Mouse (Mus musculus) brain, adult 2 months (tissue): ENCODE measurements around the gene Ganc.

ENCODE experiments used
- DNase-seq: peaks from one replicate; pipeline ENCODE4 v3.0.0; 2011; ENCODE audit warnings: low read depth, low spot score

The Ganc gene

DNA sequence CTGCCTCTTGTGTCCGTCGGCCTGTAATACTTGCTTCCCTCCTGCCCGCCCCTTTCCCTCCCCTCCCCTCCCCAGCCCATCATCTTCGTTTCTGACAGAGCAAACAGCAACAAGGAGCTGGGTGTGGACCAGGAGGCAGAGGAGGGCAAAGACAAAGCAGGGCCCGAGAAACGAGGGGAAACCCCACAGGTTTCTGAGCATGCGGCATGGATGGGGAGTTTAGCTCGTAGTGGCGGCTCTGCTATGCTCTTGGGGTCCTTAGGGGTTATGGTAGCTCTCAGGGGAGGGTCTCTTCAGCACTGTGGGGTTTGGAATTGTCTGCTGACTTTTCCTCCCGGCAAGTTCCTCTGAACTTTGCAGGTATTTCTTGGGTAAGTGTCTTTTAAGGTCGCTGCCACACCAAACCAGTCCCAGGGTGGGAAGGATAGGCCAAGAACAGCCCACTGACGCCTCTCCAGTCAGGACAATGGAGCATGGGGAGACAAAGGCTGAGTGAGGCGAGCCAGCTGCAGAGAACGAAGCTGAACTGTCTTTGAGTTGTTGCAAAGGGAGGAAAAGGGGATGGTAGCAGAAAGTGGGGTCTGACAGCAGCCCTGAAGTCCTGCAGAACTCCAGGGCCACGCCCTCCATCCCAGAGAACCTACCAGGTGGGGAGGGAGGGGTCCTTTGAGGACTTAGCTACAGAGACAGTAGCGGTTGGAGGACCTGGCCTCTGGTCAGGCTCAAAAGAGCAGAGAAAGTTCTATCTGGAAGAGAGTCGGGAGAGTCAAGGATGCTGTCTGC lies 97.6 kb downstream of the Ganc start:
- DNase-seq = no peak

DNA sequence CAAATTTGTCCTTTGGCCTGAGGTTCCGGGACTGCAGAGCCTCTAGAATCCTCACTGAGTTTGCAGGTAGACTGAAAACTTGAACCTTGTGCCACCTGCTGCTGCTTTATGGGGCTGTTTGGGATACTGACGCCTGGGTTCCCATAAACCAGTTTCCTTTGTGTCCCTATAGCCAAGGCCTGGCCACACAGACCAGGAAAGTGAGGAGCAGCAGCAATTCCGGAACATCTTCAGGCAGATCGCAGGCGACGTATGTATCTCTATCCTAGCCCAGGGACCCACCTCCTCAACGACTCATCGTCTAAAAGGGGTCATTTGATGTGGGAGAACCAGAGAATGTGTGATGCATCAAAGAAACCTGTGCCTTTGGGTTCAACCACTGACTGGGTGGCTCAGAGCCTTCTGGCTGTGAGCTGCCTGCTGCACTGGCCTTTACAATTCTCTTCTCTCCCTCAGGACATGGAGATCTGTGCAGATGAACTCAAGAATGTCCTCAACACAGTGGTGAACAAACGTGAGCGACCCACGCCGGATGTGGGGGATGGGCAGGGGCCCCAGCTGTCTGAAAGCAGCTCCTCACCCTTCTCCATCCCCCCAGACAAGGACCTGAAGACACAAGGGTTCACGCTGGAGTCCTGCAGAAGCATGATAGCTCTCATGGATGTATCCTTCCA lies 98.4 kb downstream of the Ganc start:
- no peak for DNase-seq

GRCm38 (mm10) chr2:120502605-120502990 lies 98.9 kb downstream of the Ganc start:
- no peak for DNase-seq

DNA sequence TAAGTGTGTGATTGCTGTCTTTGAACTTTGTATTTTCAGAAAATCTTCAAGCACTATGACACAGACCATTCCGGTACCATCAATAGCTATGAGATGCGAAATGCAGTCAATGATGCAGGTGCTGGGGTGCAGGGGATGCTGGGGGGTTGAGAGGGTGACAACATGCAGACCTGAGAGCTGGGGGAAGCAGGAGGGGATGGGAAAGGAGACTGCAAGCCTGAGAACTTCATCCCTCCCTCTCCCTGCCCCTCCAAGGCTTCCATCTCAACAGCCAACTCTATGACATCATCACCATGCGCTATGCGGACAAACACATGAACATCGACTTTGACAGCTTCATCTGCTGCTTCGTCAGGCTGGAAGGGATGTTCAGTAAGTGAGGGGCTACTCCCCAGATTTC lies 99.4 kb downstream of the Ganc start:
- DNase-seq = no peak

GRCm38 (mm10) chr2:120503992-120504391 lies 100.3 kb downstream of the Ganc start:
- DNase-seq = no peak
